Mouse (Mus musculus) limb, embryonic 10.5 days (tissue): ENCODE data around the gene Cs. TPM values are rescaled to one million over a fixed set of nuclear protein-coding genes. Genes with fewer than 3 reads are reported as not detected.

ENCODE experiments used
- DNase-seq: peaks from one replicate; pipeline ENCODE4 v3.0.0-alpha.2; 2017; ENCODE audit warnings: low spot score
- H3K27ac ChIP-seq: fragments of 300-500 bp; sonication (generic); 2 replicates; pipeline ENCODE4 v1.5.1; 2016; ENCODE audit warnings: mild to moderate bottlenecking
- H3K27me3 ChIP-seq: fragments of 300-500 bp; sonication (generic); 2 replicates; pipeline ENCODE4 v1.6.1; 2016; ENCODE audit warnings: low read depth, mild to moderate bottlenecking; ENCODE audit not compliant: poor library complexity, severe bottlenecking
- H3K36me3 ChIP-seq: fragments of 300-500 bp; sonication (generic); 2 replicates; pipeline ENCODE4 v1.6.1; 2016; ENCODE audit warnings: mild to moderate bottlenecking, moderate library complexity
- H3K4me1 ChIP-seq: fragments of 300-500 bp; sonication (generic); 2 replicates; pipeline ENCODE4 v1.6.1; 2016
- H3K4me3 ChIP-seq: fragments of 300-500 bp; sonication (generic); 2 replicates; pipeline ENCODE4 v1.5.1; 2016; ENCODE audit warnings: mild to moderate bottlenecking, moderate library complexity
- H3K9me3 ChIP-seq: fragments of 300-500 bp; sonication (generic); replicated peaks from 2 replicates; pipeline ENCODE4 v1.6.1; 2016; ENCODE audit warnings: mild to moderate bottlenecking
- WGBS: fragments of 180-500 bp; shearing (Covaris S2); methylation state at CpG from one replicate; pipeline ENCODE4 v1.1.7; 2016; 5-methylcytosine and 5-hydroxymethylcytosine counted together
- microRNA-seq: library from miRNA; unstranded; fragments of <30 nt; microRNA quantifications from one replicate; pipeline ENCODE4, GENCODE M21; 2017
- polyA plus RNA-seq: library from polyadenylated mRNA; unstranded; fragments of >200 nt; fragmentation: Nextera tagmentation; extraction: Ambion mirVana; gene quantifications from 2 replicates; pipeline ENCODE4 v1.2.1, GENCODE M21; 2016

Gene Cs
- polyA plus RNA-seq, 1 experiment from 2014 or later, result 248 TPM

- peak; percentile 66 for DNase-seq
- 22% methylated on average over 35 of the region's 35 CpGs for WGBS
- Histone ChIP-seq H3K4me1 (peaks cover 44% of the 10 kb centered on the region), H3K36me3 (peaks cover 43% of the 10 kb centered on the region), H3K27me3 (no peaks in the 10 kb centered on the region), H3K27ac (peak overlapping the region; percentile 94), H3K9me3 (no peaks in the 10 kb centered on the region), H3K4me3 (peak overlapping the region; percentile 80)
Measured at GRCm38 (mm10) chr10:128408591-128409535, 71.3 kb downstream of the Cs start.

- peaks cover 44% of the 10 kb centered on the region for H3K4me1 ChIP-seq
- peak overlapping the region; percentile 94 for H3K27ac ChIP-seq
- H3K36me3 ChIP-seq, result peaks cover 48% of the 10 kb centered on the region
- DNase-seq, result peak; percentile 97
- no peaks in the 10 kb centered on the region for H3K27me3 ChIP-seq
- 7% methylated on average over 36 of the region's 36 CpGs for WGBS
- H3K4me3 ChIP-seq, result peak overlapping the region; percentile 80
- no peaks in the 10 kb centered on the region for H3K9me3 ChIP-seq
Measured at GRCm38 (mm10) chr10:128409692-128410559, 72.4 kb downstream of the Cs start.

GRCm38 (mm10) chr10:128410560-128410845 is 73.0 kb downstream of the Cs start:
- Histone ChIP-seq H3K36me3 (peaks cover 50% of the 10 kb centered on the region), H3K4me3 (peak overlapping the region; percentile 80), H3K27ac (peak overlapping the region; percentile 94), H3K4me1 (peaks cover 44% of the 10 kb centered on the region), H3K9me3 (no peaks in the 10 kb centered on the region), H3K27me3 (no peaks in the 10 kb centered on the region)
- DNase-seq, result no peak
- WGBS, result 27% methylated on average over 4 of the region's 4 CpGs

- Histone ChIP-seq H3K36me3 (peaks cover 50% of the 10 kb centered on the region), H3K27ac (peak within 1 kb of the TSS; percentile 94), H3K4me3 (peak within 1 kb of the TSS; percentile 80), H3K4me1 (peaks cover 44% of the 10 kb centered on the region), H3K9me3 (no peaks in the 10 kb centered on the region), H3K27me3 (no peaks in the 10 kb centered on the region)
- DNase-seq, result peak; percentile 99
- under 1% methylated on average over 50 of the region's 50 CpGs for WGBS
Measured at GRCm38 (mm10) chr10:128411211-128412054, 73.9 kb downstream of the Cs start, which contains the start of the genes Nabp2 and Rnf41. Nabp2 (minus strand) TSS chr10:128411492. Rnf41 (plus strand) TSS chr10:128411657.

- Histone ChIP-seq H3K4me1 (peaks cover 44% of the 10 kb centered on the region), H3K9me3 (no peaks in the 10 kb centered on the region), H3K4me3 (peak overlapping the region; percentile 80), H3K27ac (peak overlapping the region; percentile 94), H3K27me3 (no peaks in the 10 kb centered on the region), H3K36me3 (peaks cover 50% of the 10 kb centered on the region)
- 3% methylated on average over 14 of the region's 14 CpGs for WGBS
- DNase-seq, result no peak
Measured at GRCm38 (mm10) chr10:128412055-128412381, 74.5 kb downstream of the Cs start.

Small RNA genes within 50 kb of the gene (microRNA-seq; reads per million reads assigned to microRNA genes)
- gene Gm25361 (not detected), gene Gm26308 (not detected), gene Mir6914 (not detected), gene Mir6915 (2.9 reads per million, percentile 1 among the genes with 10 or more reads in this experiment)

Other genes with a start within 250 kb of the Cs start
- gene Baz2a, start 246.2 kb upstream of the Cs start, polyA plus RNA-seq, result 12.3 and 14.4 TPM in 2 replicates
- 26.4 and 32.5 TPM in 2 replicates for gene Rbms2, start 157.4 kb upstream of the Cs start, polyA plus RNA-seq
- 1.7 and 1.9 TPM in 2 replicates for gene Gls2, start 143.3 kb upstream of the Cs start, polyA plus RNA-seq
- 33.3 and 34.4 TPM in 2 replicates for gene Spryd4, start 125.9 kb upstream of the Cs start, polyA plus RNA-seq
- gene Mip, start 111.9 kb upstream of the Cs start, polyA plus RNA-seq, result 0.08 and 0.33 TPM in 2 replicates
- 127 and 135 TPM in 2 replicates for gene Timeless, start 105.7 kb upstream of the Cs start, polyA plus RNA-seq
- 0.87 and 0.90 TPM in 2 replicates for gene Apon, start 83.6 kb upstream of the Cs start, polyA plus RNA-seq
- gene Apof, start 69.1 kb upstream of the Cs start, polyA plus RNA-seq, result not detected in 2 replicates
- gene Stat2, start 67.2 kb upstream of the Cs start, polyA plus RNA-seq, result 9.3 and 11.5 TPM in 2 replicates
- not detected in 2 replicates for gene Il23a, start 39.0 kb upstream of the Cs start, polyA plus RNA-seq
- gene Pan2, start 34.4 kb upstream of the Cs start, polyA plus RNA-seq, result 37.2 and 41.8 TPM in 2 replicates
- 313 and 334 TPM in 2 replicates for gene Cnpy2, start 15.3 kb upstream of the Cs start, polyA plus RNA-seq
- 5.6 and 9.1 TPM in 2 replicates for gene Coq10a, start 31.3 kb downstream of the Cs start, polyA plus RNA-seq
- 15.9 and 16.5 TPM in 2 replicates for gene Ankrd52, start 39.4 kb downstream of the Cs start, polyA plus RNA-seq
- 0.21 TPM in 1 of 2 replicates, not detected in the other for gene Slc39a5, start 63.5 kb downstream of the Cs start, polyA plus RNA-seq
- gene Nabp2, start 73.8 kb downstream of the Cs start, polyA plus RNA-seq, result 98.7 and 133 TPM in 2 replicates
- gene Rnf41, start 73.9 kb downstream of the Cs start, polyA plus RNA-seq, result 41.9 and 43.6 TPM in 2 replicates
- gene Smarcc2, start 121.5 kb downstream of the Cs start, polyA plus RNA-seq, result 64.2 and 91.3 TPM in 2 replicates
- gene Myl6, start 156.4 kb downstream of the Cs start, polyA plus RNA-seq, result 685 and 729 TPM in 2 replicates
- gene Myl6b, start 161.0 kb downstream of the Cs start, polyA plus RNA-seq, result 1.6 and 3.3 TPM in 2 replicates
- 7.0 and 8.4 TPM in 2 replicates for gene Esyt1, start 188.1 kb downstream of the Cs start, polyA plus RNA-seq
- gene Zc3h10, start 210.0 kb downstream of the Cs start, polyA plus RNA-seq, result 14.5 and 15.4 TPM in 2 replicates
- 3,499 and 3,829 TPM in 2 replicates for gene Rpl41, start 211.6 kb downstream of the Cs start, polyA plus RNA-seq
- 267 and 322 TPM in 2 replicates for gene Pa2g4, start 228.3 kb downstream of the Cs start, polyA plus RNA-seq